Mouse (Mus musculus) regulatory T cell (primary cell): ENCODE measurements at regions not wholly inside any gene's neighbourhood (a gene's known extent, or its start where the extent isn't known, plus 50 kb on each side); places are given as distances from the start of the nearest gene placed in this dataset.
"Not testable (repeated sequence)": the region's sequence is repeated elsewhere in the genome, so short reads cannot be mapped to it uniquely, and the experiment has no call there.

Experiments
- in situ Hi-C: fragments of 300-600 bp; cut with MboI, MseI; formaldehyde crosslinking; loops from one replicate; pipeline ENCODE4 v1.15.1; 2025; ENCODE audit warnings: high pct_unique_total_duplicates

GRCm38 (mm10) chr3:54541389-54541788, 151.2 kb upstream of the Supt20 start:
- in situ Hi-C loops: no loop called here

GRCm38 (mm10) chr3:54545393-54545792, 147.2 kb upstream of the Supt20 start:
- in situ Hi-C loops: no loop called here

- in situ Hi-C loops: no loop called here
Measured at GRCm38 (mm10) chr3:54551908-54552307, 140.7 kb upstream of the Supt20 start.

- in situ Hi-C loops: no loop called here
Measured at GRCm38 (mm10) chr3:54555954-54556353, 136.7 kb upstream of the Supt20 start.

- in situ Hi-C loops: no loop called here
Measured at GRCm38 (mm10) chr3:54559053-54559452, 133.6 kb upstream of the Supt20 start.

GRCm38 (mm10) chr3:54559527-54559926, 133.1 kb upstream of the Supt20 start:
- in situ Hi-C loops: no loop called here

GRCm38 (mm10) chr3:54560056-54560922, 132.3 kb upstream of the Supt20 start:
- in situ Hi-C loops: no loop called here

GRCm38 (mm10) chr3:54567329-54567728, 125.3 kb upstream of the Supt20 start:
- in situ Hi-C loops: no loop called here

- in situ Hi-C loops: no loop called here
Measured at GRCm38 (mm10) chr3:54568096-54568495, 124.5 kb upstream of the Supt20 start.

- in situ Hi-C loops: no loop called here
Measured at GRCm38 (mm10) chr3:54570501-54570900, 122.1 kb upstream of the Supt20 start.

- in situ Hi-C loops: no loop called here
Measured at GRCm38 (mm10) chr3:54577851-54578250, 114.8 kb upstream of the Supt20 start.

- in situ Hi-C loops: no loop called here
Measured at GRCm38 (mm10) chr3:54579425-54579824, 113.2 kb upstream of the Supt20 start.

- in situ Hi-C loops: loop anchor here (5.0 kb wide), 1 partner anchor 107 kb away; no protein-coding TSS in a partner anchor
Measured at GRCm38 (mm10) chr3:54580339-54580738, 112.3 kb upstream of the Supt20 start.

- in situ Hi-C loops: not testable (repeated sequence)
Measured at GRCm38 (mm10) chr3:54585781-54586180, 106.8 kb upstream of the Supt20 start.

- in situ Hi-C loops: no loop called here
Measured at GRCm38 (mm10) chr3:54587127-54587995, 105.2 kb upstream of the Supt20 start.

GRCm38 (mm10) chr3:54588198-54588597, 104.4 kb upstream of the Supt20 start:
- in situ Hi-C loops: no loop called here

GRCm38 (mm10) chr3:54589976-54590375, 102.6 kb upstream of the Supt20 start:
- in situ Hi-C loops: no loop called here

GRCm38 (mm10) chr3:54591160-54591559, 101.4 kb upstream of the Supt20 start:
- in situ Hi-C loops: no loop called here

- in situ Hi-C loops: no loop called here
Measured at GRCm38 (mm10) chr3:54592064-54592463, 100.5 kb upstream of the Supt20 start.

GRCm38 (mm10) chr3:54592655-54593428, 99.8 kb upstream of the Supt20 start:
- in situ Hi-C loops: no loop called here

GRCm38 (mm10) chr3:54595193-54595592, 97.4 kb upstream of the Supt20 start:
- in situ Hi-C loops: no loop called here
